In the genomic region with DNA sequence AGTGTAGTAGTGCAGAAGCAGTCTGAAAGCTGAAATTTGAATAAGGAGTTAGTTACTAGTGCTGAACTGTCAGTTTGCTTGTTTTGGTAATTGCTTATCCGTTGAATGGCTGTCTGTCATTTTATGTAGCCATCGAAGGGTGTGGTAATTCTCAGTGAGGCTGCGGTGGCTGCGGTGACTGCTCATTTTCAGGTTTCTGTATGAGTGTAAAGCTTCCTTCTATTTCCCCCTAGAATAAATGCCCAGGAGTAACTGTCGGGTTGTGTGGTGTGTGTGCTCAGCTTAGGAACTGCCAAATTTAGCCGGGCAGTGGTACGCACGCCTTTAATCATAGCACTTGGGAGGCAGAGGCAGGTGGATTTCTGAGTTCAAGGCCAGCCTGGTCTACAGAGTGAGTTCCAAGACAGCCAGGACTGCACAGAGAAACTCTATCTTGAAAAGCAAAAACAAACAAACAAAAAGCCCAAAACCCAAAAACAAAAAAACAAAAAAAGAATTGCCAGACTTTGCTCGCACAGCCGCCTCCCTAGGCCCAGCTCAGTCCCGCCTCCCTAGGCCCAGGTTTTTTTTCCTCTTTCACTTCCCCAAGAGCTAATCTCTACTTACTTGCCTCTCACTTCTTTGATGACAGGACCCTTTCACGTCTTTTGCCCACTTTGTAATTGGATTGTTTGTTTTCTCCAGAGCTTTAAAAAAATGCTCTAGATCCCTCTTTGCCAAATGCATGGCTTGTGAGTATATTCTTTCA, we compare ENCODE assay signal across 16 mouse cellular contexts. TPM values are rescaled to one million over a fixed set of nuclear protein-coding genes. Genes with fewer than 3 reads are reported as not detected.
A peak's percentile ranks its signal among the peaks of the same experiment; 100 is the strongest.
DNase-seq lines count a peak whose midpoint lies in the region; ATAC-seq and TF ChIP-seq lines count a peak whose summit lies in the region.
"Had no signal": no experiment of that assay in that cellular context is flagged by ENCODE, and none has a peak within 500 bp of the region (broad histone marks: within the 10 kb centered on the region; RNA-seq: fewer than 3 reads in every experiment).

No protein-coding gene starts in this region.

- WGBS in liver, embryonic 11.5 days: 78% methylated on average over 12 of the region's 12 CpGs
- 65% methylated on average over 12 of the region's 12 CpGs for WGBS in liver, embryonic 13.5 days (ENCODE audit: insufficient replicate concordance)
- 92% methylated on average over 12 of the region's 12 CpGs for WGBS in kidney, adult 2 months
- 91% methylated on average over 12 of the region's 12 CpGs for WGBS in hindbrain, embryonic 14.5 days

- no peaks in the 10 kb centered on the region for H3K9me3 ChIP-seq in liver, embryonic 11.5 days (ENCODE audit: control insufficient read depth, low read length)
- H3K9me3 ChIP-seq in liver, embryonic 13.5 days (replicated peaks): no peaks in the 10 kb centered on the region
- H3K9me3 ChIP-seq in hindbrain, embryonic 14.5 days (ENCODE audit: control insufficient read depth, low read length): no peaks in the 10 kb centered on the region
- H3K9me3 ChIP-seq: stomach, embryonic 15.5 days had no signal

- no peak for DNase-seq in liver, embryonic 11.5 days (ENCODE audit: low spot score)
- no peak for DNase-seq in liver
- DNase-seq in R1 (ENCODE audit: low read depth, low spot score): peak; percentile 18
- no peak for DNase-seq in liver, embryonic 13.5 days
- peak; percentile 23 for DNase-seq in natural killer cell, adult 2 months (ENCODE audit: low spot score in 2 of 2)
- DNase-seq in kidney, adult 2 months: no peak
- no peak for DNase-seq in adrenal gland, postnatal 14 days
- DNase-seq in hindbrain, embryonic 14.5 days (ENCODE audit: low spot score): no peak
- DNase-seq: cerebellum, adult 9-10 months; heart, postnatal 14 days had no signal

- TF ChIP-seq POLR2A in kidney, adult 2 months (IDR thresholded peaks at IDR 0.05; ENCODE audit: low read depth, low read length): no peak

- peak overlapping the region; percentile 8; the same call in 1 of the 2 replicates for H3K4me2 ChIP-seq in liver, embryonic 11.5 days
- peak overlapping the region; percentile 21; the same call in 1 of the 2 replicates for H3K4me2 ChIP-seq in liver, embryonic 13.5 days
- no peak overlapping the region for H3K4me2 ChIP-seq in hindbrain, embryonic 14.5 days (replicated peaks)
- H3K4me2 ChIP-seq: stomach, embryonic 15.5 days had no signal

- peaks cover 15% of the 10 kb centered on the region for H3K4me1 ChIP-seq in liver, embryonic 11.5 days (replicated peaks; ENCODE audit: control insufficient read depth, insufficient read depth, low read length)
- peaks cover 88% of the 10 kb centered on the region for H3K4me1 ChIP-seq in liver, embryonic 13.5 days (replicated peaks)
- no peaks in the 10 kb centered on the region for H3K4me1 ChIP-seq in kidney, adult 2 months (ENCODE audit: control insufficient read depth, insufficient read depth, low read length)
- no peaks in the 10 kb centered on the region for H3K4me1 ChIP-seq in hindbrain, embryonic 14.5 days (replicated peaks; ENCODE audit: control insufficient read depth, insufficient read depth, low read length)

- TF ChIP-seq CTCF in kidney, adult 2 months (conservative IDR thresholded peaks at IDR 0.05; ENCODE audit: insufficient read depth, insufficient read length, low read depth, low read length): no peak

- H3K27me3 ChIP-seq in liver, embryonic 11.5 days (replicated peaks; ENCODE audit: control insufficient read depth, insufficient read depth, low read length): no peaks in the 10 kb centered on the region
- no peaks in the 10 kb centered on the region for H3K27me3 ChIP-seq in liver, embryonic 13.5 days
- no peaks in the 10 kb centered on the region for H3K27me3 ChIP-seq in kidney, adult 2 months (replicated peaks; ENCODE audit: control insufficient read depth, insufficient read depth, low read length)
- no peaks in the 10 kb centered on the region for H3K27me3 ChIP-seq in hindbrain, embryonic 14.5 days (ENCODE audit: control insufficient read depth, insufficient read depth, low read length)
- H3K27me3 ChIP-seq: stomach, embryonic 15.5 days had no signal

- no peak overlapping the region for H3K9ac ChIP-seq in liver, embryonic 11.5 days (ENCODE audit: low read depth, low read length)
- peak overlapping the region; percentile 23 for H3K9ac ChIP-seq in liver, embryonic 13.5 days
- H3K9ac ChIP-seq in hindbrain, embryonic 14.5 days: no peak overlapping the region
- H3K9ac ChIP-seq: liver, embryonic 14.5 days; stomach, embryonic 15.5 days had no signal

- no peak overlapping the region for H3K4me3 ChIP-seq in liver, embryonic 11.5 days (ENCODE audit: low read depth, low read length)
- 0 out of 2 replicates have a peak overlapping the region, but pooled peaks have one; percentile 8 for H3K4me3 ChIP-seq in liver, embryonic 13.5 days (replicated peaks)
- H3K4me3 ChIP-seq in kidney, adult 2 months (ENCODE audit: insufficient read depth, low read depth, low read length): no peak overlapping the region
- no peak overlapping the region for H3K4me3 ChIP-seq in hindbrain, embryonic 14.5 days (replicated peaks; ENCODE audit: low read length)
- H3K4me3 ChIP-seq: erythroblast, embryonic 14.5 days; myocyte; stomach, embryonic 15.5 days had no signal

- peaks cover 9% of the 10 kb centered on the region; the same call in 1 of the 2 replicates for H3K36me3 ChIP-seq in liver, embryonic 11.5 days (ENCODE audit: control insufficient read depth, insufficient read depth, low read length)
- H3K36me3 ChIP-seq in liver, embryonic 13.5 days: peaks cover 47% of the 10 kb centered on the region
- no peaks in the 10 kb centered on the region for H3K36me3 ChIP-seq in kidney, adult 2 months (ENCODE audit: control insufficient read depth, insufficient read depth, low read length)
- no peaks in the 10 kb centered on the region for H3K36me3 ChIP-seq in hindbrain, embryonic 14.5 days (replicated peaks; ENCODE audit: control insufficient read depth, insufficient read depth)
- H3K36me3 ChIP-seq: stomach, embryonic 15.5 days had no signal

- no peak overlapping the region for H3K27ac ChIP-seq in liver, embryonic 11.5 days (ENCODE audit: low read depth, low read length)
- peak overlapping the region; percentile 60 for H3K27ac ChIP-seq in liver, embryonic 13.5 days
- H3K27ac ChIP-seq in kidney, adult 2 months (ENCODE audit: insufficient read depth, low read depth, low read length): no peak overlapping the region
- H3K27ac ChIP-seq in hindbrain, embryonic 14.5 days: no peak overlapping the region
- H3K27ac ChIP-seq: hindbrain, postnatal 0 days; kidney, postnatal 0 days; liver, embryonic 14.5 days; stomach, embryonic 15.5 days had no signal

- no peak for ATAC-seq in liver, embryonic 11.5 days (replicated peaks; ENCODE audit: low FRiP score)
- ATAC-seq in liver, embryonic 13.5 days (ENCODE audit: low read depth): no peak
- ATAC-seq in hindbrain, embryonic 14.5 days (ENCODE audit: low FRiP score): no peak
- ATAC-seq: hindbrain, postnatal 0 days had no signal

RNA-seq across cellular contexts. Expression of gene Vrk1, which starts 6.4 kb away (rescaled TPM):
- polyA plus RNA-seq in liver, embryonic 11.5 days (2014; fragmentation: Nextera tagmentation; extraction: Ambion mirVana): 161 and 179 TPM in 2 replicates
- polyA plus RNA-seq in liver, embryonic 13.5 days (2015; fragmentation: Nextera tagmentation; extraction: Ambion mirVana): 127 and 146 TPM in 2 replicates
- 4.0 and 4.6 TPM in 2 replicates for polyA plus RNA-seq in kidney, adult 2 months (2012; rRNA removed)
- total RNA-seq in adrenal gland, postnatal 14 days (2021): 21.5 and 24.1 TPM in 2 replicates
- polyA plus RNA-seq in hindbrain, embryonic 14.5 days (2014; fragmentation: Nextera tagmentation; extraction: Ambion mirVana): 30.6 and 35.1 TPM in 2 replicates

Comparison
In these comparisons a context has a peak if more than half of its experiments do, and no peak if none do; other contexts are left out.
1. DNase-seq: peak in R1 (single experiment) and natural killer cell, adult 2 months (2 of 2); none in liver, embryonic 11.5 days (single experiment), liver (single experiment), liver, embryonic 13.5 days (single experiment), kidney, adult 2 months (single experiment), adrenal gland, postnatal 14 days (single experiment) and hindbrain, embryonic 14.5 days (single experiment).